Mouse (Mus musculus) CH12.LX (cell line): ENCODE data around the gene Tcea2. TPM values are rescaled to one million over a fixed set of nuclear protein-coding genes. Genes with fewer than 3 reads are reported as not detected.

Source experiments
- DNase-seq: peaks from one replicate; pipeline ENCODE4 v3.0.0-alpha.2; 2013; ENCODE audit errors: extremely low read depth
- H3K27ac ChIP-seq: 2 replicates; pipeline ENCODE4 v1.5.1; 2012; ENCODE audit warnings: low read depth, mild to moderate bottlenecking, control low read depth, moderate library complexity; ENCODE audit not compliant: insufficient read depth
- H3K27me3 ChIP-seq: replicated peaks from 2 replicates; pipeline ENCODE3; 2012; ENCODE audit warnings: inconsistent platforms
- H3K36me3 ChIP-seq, 2 experiments: replicated peaks in 1 of 2; 2 replicates each; pipeline versions ENCODE3 to v1.6.1; 2012; ENCODE audit warnings: inconsistent platforms in 1 of 2, low read length in 1 of 2, mild to moderate bottlenecking in 1 of 2, mixed read lengths in 1 of 2, moderate library complexity in 1 of 2; ENCODE audit not compliant: control insufficient read depth in 1 of 2, insufficient read depth in 1 of 2
- H3K4me1 ChIP-seq, 2 experiments: 2 replicates each; pipeline ENCODE4 v1.6.1; 2012; ENCODE audit warnings: inconsistent platforms in 1 of 2, moderate library complexity in 1 of 2; ENCODE audit not compliant: insufficient read depth in 2 of 2, control insufficient read depth in 1 of 2
- H3K4me2 ChIP-seq: 2 replicates; pipeline ENCODE4 v1.6.1; 2012; ENCODE audit warnings: low read depth, mild to moderate bottlenecking, control low read depth; ENCODE audit not compliant: poor library complexity, insufficient read depth, severe bottlenecking
- H3K4me3 ChIP-seq, 3 experiments: fragments of 150-350 bp in 1 of 3; sonication (generic) in 1 of 3; replicated peaks in 1 of 3; 2 replicates each; pipeline versions ENCODE3 to v1.5.1; 2011 to 2012; ENCODE audit warnings: low read depth in 2 of 3, low read length in 2 of 3, mild to moderate bottlenecking in 2 of 3, moderate library complexity in 2 of 3, control low read depth in 1 of 3, improper control_type of control experiment in 1 of 3, inconsistent platforms in 1 of 3, mixed read lengths in 1 of 3; ENCODE audit not compliant: poor library complexity in 1 of 3
- H3K79me2 ChIP-seq: replicated peaks from 2 replicates; pipeline ENCODE4 v1.6.1; 2012; ENCODE audit warnings: mild to moderate bottlenecking, moderate library complexity; ENCODE audit not compliant: control insufficient read depth, poor library complexity, insufficient read depth, severe bottlenecking; ENCODE audit errors: extremely low read depth
- H3K9ac ChIP-seq: 2 replicates; pipeline ENCODE4 v1.6.1; 2012; ENCODE audit warnings: low read depth, mild to moderate bottlenecking, control low read depth, moderate library complexity; ENCODE audit not compliant: insufficient read depth
- H3K9me3 ChIP-seq: replicated peaks from 2 replicates; pipeline ENCODE3; 2012; ENCODE audit warnings: low read length, inconsistent platforms, mixed read lengths
- CTCF ChIP-seq, 2 experiments: IDR thresholded peaks in 1 of 2; conservative IDR thresholded peaks in 1 of 2; 2 replicates each; pipeline ENCODE4 v1.5.1; 2011 to 2012; ENCODE audit warnings: low read depth in 2 of 2, low read length in 2 of 2, improper control_type of control experiment in 1 of 2, inconsistent platforms in 1 of 2, mild to moderate bottlenecking in 1 of 2, moderate library complexity in 1 of 2
- E2F4 ChIP-seq: IDR thresholded peaks from 2 replicates; pipeline ENCODE4 v1.6.1; 2011; ENCODE audit warnings: low read depth, low read length, improper control_type of control experiment; ENCODE audit not compliant: insufficient replicate concordance
- ELF1 ChIP-seq: IDR thresholded peaks from 2 replicates; pipeline ENCODE4 v1.6.1; 2014; ENCODE audit warnings: low read depth, mild to moderate bottlenecking, inconsistent platforms, low read length, improper control_type of control experiment
- GABPA ChIP-seq: IDR thresholded peaks from 2 replicates; pipeline ENCODE4 v1.6.1; 2012; ENCODE audit warnings: low read depth, low read length, improper control_type of control experiment, inconsistent platforms; ENCODE audit not compliant: insufficient replicate concordance
- HCFC1 ChIP-seq: IDR thresholded peaks from 2 replicates; pipeline ENCODE4 v1.6.1; 2012; ENCODE audit warnings: low read depth, mild to moderate bottlenecking, inconsistent platforms, low read length, improper control_type of control experiment
- IRF4 ChIP-seq: IDR thresholded peaks from 2 replicates; pipeline ENCODE4 v1.6.1; 2014; ENCODE audit warnings: low read depth, mild to moderate bottlenecking, inconsistent platforms, low read length, improper control_type of control experiment
- KAT2A ChIP-seq: IDR thresholded peaks from 2 replicates; pipeline ENCODE4 v1.6.1; 2012; ENCODE audit warnings: low read length, improper control_type of control experiment, inconsistent platforms; ENCODE audit not compliant: insufficient replicate concordance
- MAZ ChIP-seq: IDR thresholded peaks from 2 replicates; pipeline ENCODE4 v1.6.1; 2012; ENCODE audit warnings: low read depth, mild to moderate bottlenecking, inconsistent platforms, low read length, improper control_type of control experiment, moderate library complexity
- MEF2A ChIP-seq: IDR thresholded peaks from 2 replicates; pipeline ENCODE4 v1.6.1; 2014; ENCODE audit warnings: low read depth, mild to moderate bottlenecking, inconsistent platforms, low read length, improper control_type of control experiment, borderline replicate concordance
- MXI1 ChIP-seq: IDR thresholded peaks from 2 replicates; pipeline ENCODE4 v1.6.1; 2011; ENCODE audit warnings: mild to moderate bottlenecking, low read depth, low read length, improper control_type of control experiment
- MYC ChIP-seq: IDR thresholded peaks from 2 replicates; pipeline ENCODE4 v1.6.1; 2011; ENCODE audit warnings: low read depth, mild to moderate bottlenecking, improper control_type of control experiment, low read length
- NRF1 ChIP-seq: IDR thresholded peaks from 2 replicates; pipeline ENCODE4 v1.6.1; 2014; ENCODE audit warnings: low read depth, mild to moderate bottlenecking, inconsistent platforms, low read length, improper control_type of control experiment, moderate library complexity
- PAX5 ChIP-seq: IDR thresholded peaks from 2 replicates; pipeline ENCODE4 v1.6.1; 2012; ENCODE audit warnings: low read length, inconsistent platforms, mixed read lengths
- RAD21 ChIP-seq: IDR thresholded peaks from 2 replicates; pipeline ENCODE4 v1.6.1; 2011; ENCODE audit warnings: low read depth, mild to moderate bottlenecking, low read length, improper control_type of control experiment, moderate library complexity
- RCOR1 ChIP-seq: conservative IDR thresholded peaks from 2 replicates; pipeline ENCODE4 v1.6.1; 2012; ENCODE audit warnings: low read depth, mild to moderate bottlenecking, inconsistent platforms, low read length, improper control_type of control experiment
- SIN3A ChIP-seq: IDR thresholded peaks from 2 replicates; pipeline ENCODE4 v1.6.1; 2012; ENCODE audit warnings: low read length, improper control_type of control experiment, inconsistent platforms
- SMC3 ChIP-seq: IDR thresholded peaks from 2 replicates; pipeline ENCODE4 v1.6.1; 2011; ENCODE audit warnings: low read depth, low read length, improper control_type of control experiment
- TBP ChIP-seq: conservative IDR thresholded peaks from 2 replicates; pipeline ENCODE4 v1.6.1; 2011; ENCODE audit warnings: low read depth, low read length, improper control_type of control experiment
- USF1 ChIP-seq: IDR thresholded peaks from 2 replicates; pipeline ENCODE4 v1.6.1; 2014; ENCODE audit warnings: low read depth, mild to moderate bottlenecking, inconsistent platforms, low read length, improper control_type of control experiment
- ZC3H11A ChIP-seq: IDR thresholded peaks from 2 replicates; pipeline ENCODE4 v1.6.1; 2012; ENCODE audit warnings: low read depth, mild to moderate bottlenecking, inconsistent platforms, low read length, improper control_type of control experiment
- ZKSCAN1 ChIP-seq: IDR thresholded peaks from 2 replicates; pipeline ENCODE4 v1.6.1; 2012; ENCODE audit warnings: low read depth, inconsistent platforms, low read length, improper control_type of control experiment, borderline replicate concordance
- ZMIZ1 ChIP-seq: IDR thresholded peaks from 2 replicates; pipeline ENCODE4 v1.6.1; 2012; ENCODE audit warnings: low read depth, mild to moderate bottlenecking, inconsistent platforms, low read length, improper control_type of control experiment
- ZNF384 ChIP-seq: IDR thresholded peaks from 2 replicates; pipeline ENCODE4 v1.6.1; 2012; ENCODE audit warnings: low read depth, low read length, improper control_type of control experiment, inconsistent platforms
- dilution Hi-C: fragments of 300-500 bp; cut with MboI; formaldehyde crosslinking; loops from 2 replicates; pipeline ENCODE4 v1.14.3; 2020; ENCODE audit warnings: low sequenced_read_pairs; ENCODE audit not compliant: extremely low pct_unique_long_range_greater_than_20kb, extremely low pct_ligation_motif_present
- in situ Hi-C: fragments of 300-500 bp; cut with MboI; formaldehyde crosslinking; loops from 3 replicates; pipeline ENCODE4 v1.14.3; 2019; ENCODE audit warnings: low sequenced_read_pairs, low pct_ligation_motif_present, low pct_unique_long_range_greater_than_20kb, mixed read lengths
- polyA plus RNA-seq: library from polyadenylated mRNA; unstranded; fragments of >175 nt; gene quantifications from 2 replicates; pipeline ENCODE4 v1.2.1, GENCODE M21; 2012; ENCODE audit warnings: low read depth; ENCODE audit not compliant: insufficient read length
- total RNA-seq, 2 experiments: library from RNA; depleted of rRNA; stranded (reverse); fragments of 300-350 nt in 1 of 2; fragments of >200 nt in 1 of 2; gene quantifications; 2 replicates each; pipeline ENCODE4 v1.2.3; 2012 to 2014

The Tcea2 gene
- total and polyA plus RNA-seq, 3 experiments: 8.8 to 14.4 (median 9.2) TPM

DNA sequence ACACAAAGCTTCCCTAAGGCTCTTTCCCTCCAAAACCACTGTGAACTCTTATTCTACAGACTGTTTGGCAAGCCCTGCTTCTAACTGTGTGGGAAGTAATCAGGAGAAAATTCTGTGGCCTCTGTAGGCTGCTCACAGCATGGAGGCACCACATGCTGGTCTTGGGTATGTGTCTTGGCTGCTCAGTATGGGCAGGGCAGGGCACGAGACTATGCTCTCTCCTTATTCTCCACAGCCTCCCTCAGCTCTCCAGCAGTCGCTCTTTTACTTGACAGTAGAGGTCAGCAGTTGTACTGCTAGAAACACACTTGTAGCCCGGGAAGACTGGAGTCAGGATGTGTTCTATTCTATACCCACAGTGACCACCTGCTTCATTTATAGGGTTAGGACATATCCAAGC is 40.0 kb downstream of the Tcea2 start:
- H3K27ac ChIP-seq: no peak overlapping the region
- H3K9ac ChIP-seq: no peak overlapping the region
- peaks cover 42% of the 10 kb centered on the region for H3K27me3 ChIP-seq
- no peaks in the 10 kb centered on the region for H3K79me2 ChIP-seq
- in situ Hi-C loops: loop anchor here (5.0 kb wide), 1 partner anchor 147 kb away; no protein-coding TSS in a partner anchor
- TF ChIP-seq RAD21 (peak; percentile 23), MYC (no peak), CTCF (conservative IDR thresholded peaks at IDR 0.05 in 1 of 2, IDR thresholded peaks at IDR 0.05 in 1 of 2; ENCODE audit: low read depth in 2 of 2, low read length in 2 of 2) (peak in 1 of 2 experiments; percentile 37; a peak in 2 of 4 replicates), PAX5 (no peak), KAT2A (no peak)
- TF ChIP-seq, all 38 proteins: peak for 2
- H3K4me1 ChIP-seq: peaks cover 0 to 11% of the 10 kb centered on the region in 2 experiments; a peak in 2 of 4 replicates
- no peak for DNase-seq
- no peak overlapping the region for H3K4me2 ChIP-seq
- no peaks in the 10 kb centered on the region for H3K9me3 ChIP-seq
- H3K4me3 ChIP-seq: no peak overlapping the region
- H3K36me3 ChIP-seq: no peaks in the 10 kb centered on the region
- dilution Hi-C loops: no loop called here

DNA sequence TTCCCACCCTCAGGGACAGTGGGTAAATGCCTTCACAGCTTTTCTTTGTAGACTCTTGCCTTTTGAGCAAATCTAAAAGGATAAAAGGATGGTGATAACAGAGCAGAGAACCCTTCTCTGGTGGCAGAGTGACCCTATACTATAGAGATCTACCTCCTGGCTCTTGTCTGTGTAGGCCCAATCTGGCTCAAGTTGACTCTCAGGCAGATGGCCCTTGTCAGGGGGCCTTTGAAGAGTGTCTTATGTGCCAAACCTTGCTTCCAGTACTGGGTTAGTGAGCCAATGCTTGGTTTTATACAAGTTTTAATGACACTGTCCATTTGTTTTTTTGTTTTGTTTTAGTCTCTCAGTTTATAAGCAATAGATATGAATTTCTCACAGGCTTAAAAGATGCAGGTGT is 41.1 kb downstream of the Tcea2 start:
- no peak overlapping the region for H3K4me3 ChIP-seq
- H3K4me2 ChIP-seq: no peak overlapping the region
- dilution Hi-C loops: no loop called here
- peaks cover 0 to 4% of the 10 kb centered on the region in 2 experiments; a peak in 1 of 4 replicates for H3K4me1 ChIP-seq
- no peaks in the 10 kb centered on the region for H3K79me2 ChIP-seq
- in situ Hi-C loops: loop anchor here (5.0 kb wide), 1 partner anchor 146 kb away; no protein-coding TSS in a partner anchor
- H3K36me3 ChIP-seq: no peaks in the 10 kb centered on the region
- H3K27me3 ChIP-seq: peaks cover 38% of the 10 kb centered on the region
- no peak overlapping the region for H3K9ac ChIP-seq
- no peak overlapping the region for H3K27ac ChIP-seq
- TF ChIP-seq GABPA (no peak), ZKSCAN1 (no peak), PAX5 (no peak), HCFC1 (no peak), RCOR1 (no peak), ZMIZ1 (no peak), USF1 (no peak), ZNF384 (no peak)
- no peak for DNase-seq
- H3K9me3 ChIP-seq: no peaks in the 10 kb centered on the region

DNA sequence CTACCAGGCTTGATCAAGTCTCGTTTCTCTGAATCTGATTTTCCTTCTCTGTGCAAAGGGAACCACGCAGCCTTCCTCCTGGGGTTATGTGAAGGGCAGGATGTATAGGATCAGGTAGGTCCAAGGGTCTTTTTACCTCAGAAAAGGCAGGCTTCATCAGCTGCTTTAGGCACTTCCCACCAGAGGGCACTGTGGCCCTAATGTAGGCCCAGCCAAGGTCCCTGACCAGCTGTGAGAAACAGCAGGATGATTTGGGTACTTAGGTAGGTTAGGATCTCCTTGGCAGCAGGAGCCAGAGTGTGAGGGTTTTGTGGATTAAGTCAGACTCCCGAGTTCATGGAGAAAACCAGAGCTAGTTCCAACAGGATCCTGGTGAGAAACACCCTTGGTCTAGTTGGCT is 42.1 kb downstream of the Tcea2 start:
- DNase-seq: peak; percentile 50
- no peaks in the 10 kb centered on the region for H3K9me3 ChIP-seq
- H3K4me3 ChIP-seq: no peak overlapping the region
- H3K4me2 ChIP-seq: no peak overlapping the region
- dilution Hi-C loops: no loop called here
- no peak overlapping the region for H3K27ac ChIP-seq
- H3K36me3 ChIP-seq: no peaks in the 10 kb centered on the region
- H3K79me2 ChIP-seq: no peaks in the 10 kb centered on the region
- in situ Hi-C loops: loop anchor here (5.0 kb wide), 1 partner anchor 145 kb away; no protein-coding TSS in a partner anchor
- H3K4me1 ChIP-seq: peaks cover 0 to 4% of the 10 kb centered on the region in 2 experiments; a peak in 1 of 4 replicates
- H3K9ac ChIP-seq: no peak overlapping the region
- TF ChIP-seq E2F4 (no peak), SIN3A (no peak), NRF1 (no peak), CTCF (conservative IDR thresholded peaks at IDR 0.05 in 1 of 2, IDR thresholded peaks at IDR 0.05 in 1 of 2; ENCODE audit: low read depth in 2 of 2, low read length in 2 of 2) (peak; percentile 53 to 83), MAZ (no peak), SMC3 (peak; percentile 87), MEF2A (no peak), TBP (no peak), ELF1 (no peak), PAX5 (no peak), IRF4 (no peak), ZC3H11A (peak; percentile 11; the same call in 1 of the 2 replicates), MXI1 (no peak), ZMIZ1 (no peak), ZKSCAN1 (no peak), HCFC1 (no peak), RAD21 (peak; percentile 85)
- H3K27me3 ChIP-seq: peaks cover 35% of the 10 kb centered on the region
